In the genomic region with DNA sequence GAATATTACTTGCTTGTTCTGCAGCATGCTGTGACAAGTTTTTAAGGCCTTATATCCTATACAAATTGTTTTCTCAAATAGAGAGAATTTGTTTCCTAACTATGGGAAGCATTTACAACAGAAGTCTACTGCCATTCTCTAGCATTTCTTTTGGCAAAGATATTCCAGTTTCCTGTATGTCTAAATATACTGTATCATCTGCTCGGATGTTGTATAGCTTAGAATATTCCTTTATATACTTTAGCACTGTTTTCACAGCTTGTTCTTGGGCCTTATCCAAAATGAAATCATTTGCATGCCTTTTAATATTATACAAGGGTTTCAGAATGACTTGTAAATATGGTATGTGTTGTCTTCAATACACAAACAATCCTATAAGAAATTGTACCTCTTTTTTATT, we compare ENCODE assay signal across 29 mouse cellular contexts.
"Had no signal": no experiment of that assay in that cellular context is flagged by ENCODE, and none has a peak within 500 bp of the region (broad histone marks: within the 10 kb centered on the region; RNA-seq: fewer than 3 reads in every experiment).

No protein-coding gene starts in this region.

- H3K9me3 ChIP-seq: embryonic facial prominence, embryonic 10.5 days; embryonic facial prominence, embryonic 12.5 days; embryonic facial prominence, embryonic 13.5 days; embryonic facial prominence, embryonic 15.5 days; forebrain, embryonic 10.5 days; forebrain, embryonic 12.5 days; forebrain, embryonic 13.5 days; heart, embryonic 10.5 days had no signal

- ATAC-seq: forebrain, embryonic 13.5 days; forebrain, embryonic 14.5 days; forebrain, embryonic 16.5 days; forebrain, postnatal 0 days had no signal

- H3K36me3 ChIP-seq: embryonic facial prominence, embryonic 10.5 days; embryonic facial prominence, embryonic 12.5 days; embryonic facial prominence, embryonic 13.5 days; embryonic facial prominence, embryonic 15.5 days; forebrain, embryonic 10.5 days; forebrain, embryonic 12.5 days; heart, embryonic 10.5 days had no signal

- H3K9ac ChIP-seq: embryonic facial prominence, embryonic 12.5 days; embryonic facial prominence, embryonic 13.5 days; embryonic facial prominence, embryonic 15.5 days; forebrain, embryonic 12.5 days; forebrain, embryonic 13.5 days; forebrain, postnatal 0 days had no signal

- H3K27ac ChIP-seq: embryonic facial prominence, embryonic 10.5 days; embryonic facial prominence, embryonic 12.5 days; embryonic facial prominence, embryonic 13.5 days; embryonic facial prominence, embryonic 15.5 days; forebrain, embryonic 10.5 days; forebrain, embryonic 12.5 days; forebrain, embryonic 13.5 days; gastrocnemius, adult 2 months; heart, adult 2 months; heart, embryonic 10.5 days had no signal

- DNase-seq: cerebellum, adult 8-10 months; cerebellum, adult 9-10 months; cerebellum, adult 9-11 months; cerebellum, postnatal 10 days; cerebellum, postnatal 14 days; cerebellum, postnatal 25 days; cerebellum, postnatal 36 days; embryo, embryonic 11 days; forebrain, postnatal 0 days; gastrocnemius, adult 2 months; gastrocnemius, postnatal 10 days; gastrocnemius, postnatal 14 days; gastrocnemius, postnatal 25 days; gastrocnemius, postnatal 36 days; heart, adult 11 months; heart, adult 18-20 months; heart, adult 2 months had no signal

- H3K27me3 ChIP-seq: embryonic facial prominence, embryonic 12.5 days; embryonic facial prominence, embryonic 13.5 days; embryonic facial prominence, embryonic 15.5 days; forebrain, embryonic 12.5 days; forebrain, embryonic 13.5 days had no signal

- H3K4me2 ChIP-seq: embryonic facial prominence, embryonic 12.5 days; embryonic facial prominence, embryonic 13.5 days; embryonic facial prominence, embryonic 15.5 days; forebrain, embryonic 12.5 days; forebrain, embryonic 13.5 days; heart, embryonic 11.5 days had no signal

- H3K4me3 ChIP-seq: embryonic facial prominence, embryonic 10.5 days; embryonic facial prominence, embryonic 12.5 days; embryonic facial prominence, embryonic 13.5 days; embryonic facial prominence, embryonic 15.5 days; erythroblast, embryonic 14.5 days; forebrain, embryonic 10.5 days; forebrain, embryonic 12.5 days; forebrain, embryonic 13.5 days; gastrocnemius, adult 2 months; heart, adult 2 months; heart, embryonic 10.5 days had no signal

- H3K4me1 ChIP-seq: embryonic facial prominence, embryonic 12.5 days; embryonic facial prominence, embryonic 13.5 days; embryonic facial prominence, embryonic 15.5 days; forebrain, embryonic 13.5 days; heart, embryonic 10.5 days had no signal
